Mouse (Mus musculus): ENCODE measurements around the gene Ptges3l. TPM values are rescaled to one million over a fixed set of nuclear protein-coding genes. Genes with fewer than 3 reads are reported as not detected.
A peak's percentile ranks its signal among the peaks of the same experiment; 100 is the strongest.

The Ptges3l gene
- polyA plus RNA-seq, 1 experiment, result 6.0 TPM

GRCm38 (mm10) chr11:101464211-101465100, 39.3 kb upstream of the Ptges3l start, which contains the start of gene Rnd2:
TSS of gene Rnd2 (plus strand) at chr11:101464999.
- Histone ChIP-seq H3K4me1 (ENCODE audit: control insufficient read depth, insufficient read depth, low read length) (peaks cover 11% of the 10 kb centered on the region; the same call in 1 of the 2 replicates), H3K36me3 (ENCODE audit: control insufficient read depth, insufficient read depth, low read length) (no peaks in the 10 kb centered on the region), H3K27ac (ENCODE audit: insufficient read depth, low read depth, low read length) (peak within 1 kb of the TSS; percentile 69), H3K4me3 (ENCODE audit: insufficient read depth, low read depth, low read length) (peak within 1 kb of the TSS; percentile 56), H3K27me3 (replicated peaks; ENCODE audit: control insufficient read depth, insufficient read depth, low read length) (no peaks in the 10 kb centered on the region)
- TF ChIP-seq CTCF (conservative IDR thresholded peaks at IDR 0.05; ENCODE audit: insufficient read depth, insufficient read length, low read depth, low read length) (no peak), POLR2A (IDR thresholded peaks at IDR 0.05; ENCODE audit: low read depth, low read length) (no peak)
- DNase-seq, result peak; percentile 66
- 6% methylated on average over 12 of the region's 12 CpGs for WGBS

GRCm38 (mm10) chr11:101462583-101463440, 37.7 kb upstream of the Ptges3l start:
- H3K27ac ChIP-seq (ENCODE audit: insufficient read depth, low read depth, low read length), result no peak overlapping the region
- no peak for DNase-seq
- H3K36me3 ChIP-seq (ENCODE audit: control insufficient read depth, insufficient read depth, low read length), result no peaks in the 10 kb centered on the region
- WGBS, result 43% methylated on average over 13 of the region's 13 CpGs
- H3K27me3 ChIP-seq (replicated peaks; ENCODE audit: control insufficient read depth, insufficient read depth, low read length), result no peaks in the 10 kb centered on the region
- TF ChIP-seq POLR2A (IDR thresholded peaks at IDR 0.05; ENCODE audit: low read depth, low read length) (no peak), CTCF (conservative IDR thresholded peaks at IDR 0.05; ENCODE audit: insufficient read depth, insufficient read length, low read depth, low read length) (no peak)
- peaks cover 11% of the 10 kb centered on the region; the same call in 1 of the 2 replicates for H3K4me1 ChIP-seq (ENCODE audit: control insufficient read depth, insufficient read depth, low read length)
- no peak overlapping the region for H3K4me3 ChIP-seq (ENCODE audit: insufficient read depth, low read depth, low read length)

- no peaks in the 10 kb centered on the region for H3K36me3 ChIP-seq (ENCODE audit: control insufficient read depth, insufficient read depth, low read length)
- H3K27ac ChIP-seq (ENCODE audit: insufficient read depth, low read depth, low read length), result no peak overlapping the region
Measured at GRCm38 (mm10) chr11:101462141-101462540, 37.0 kb upstream of the Ptges3l start.

GRCm38 (mm10) chr11:101460321-101460720, 35.2 kb upstream of the Ptges3l start:
- H3K27ac ChIP-seq (ENCODE audit: insufficient read depth, low read depth, low read length), result no peak overlapping the region
- no peak for TF ChIP-seq POLR2A (IDR thresholded peaks at IDR 0.05; ENCODE audit: low read depth, low read length)
- TF ChIP-seq CTCF (conservative IDR thresholded peaks at IDR 0.05; ENCODE audit: insufficient read depth, insufficient read length, low read depth, low read length), result no peak
- H3K4me3 ChIP-seq (ENCODE audit: insufficient read depth, low read depth, low read length), result no peak overlapping the region
- peaks cover 11% of the 10 kb centered on the region; the same call in 1 of the 2 replicates for H3K4me1 ChIP-seq (ENCODE audit: control insufficient read depth, insufficient read depth, low read length)
- no peak for DNase-seq
- H3K27me3 ChIP-seq (replicated peaks; ENCODE audit: control insufficient read depth, insufficient read depth, low read length), result no peaks in the 10 kb centered on the region
- no peaks in the 10 kb centered on the region for H3K36me3 ChIP-seq (ENCODE audit: control insufficient read depth, insufficient read depth, low read length)
- WGBS, result 83% methylated on average over 15 of the region's 15 CpGs

More at GRCm38 (mm10) chr11:101462141-101462540, 37.0 kb upstream of the Ptges3l start:
- 80% methylated on average over 14 of the region's 14 CpGs for WGBS
- H3K27me3 ChIP-seq (replicated peaks; ENCODE audit: control insufficient read depth, insufficient read depth, low read length), result no peaks in the 10 kb centered on the region
- H3K4me3 ChIP-seq (ENCODE audit: insufficient read depth, low read depth, low read length), result no peak overlapping the region
- TF ChIP-seq POLR2A (IDR thresholded peaks at IDR 0.05; ENCODE audit: low read depth, low read length) (no peak), CTCF (conservative IDR thresholded peaks at IDR 0.05; ENCODE audit: insufficient read depth, insufficient read length, low read depth, low read length) (no peak)
- H3K4me1 ChIP-seq (ENCODE audit: control insufficient read depth, insufficient read depth, low read length), result peaks cover 11% of the 10 kb centered on the region; the same call in 1 of the 2 replicates
- no peak for DNase-seq

GRCm38 (mm10) chr11:101459716-101460115, 34.6 kb upstream of the Ptges3l start:
- H3K4me3 ChIP-seq (ENCODE audit: insufficient read depth, low read depth, low read length), result no peak overlapping the region
- no peak overlapping the region for H3K27ac ChIP-seq (ENCODE audit: insufficient read depth, low read depth, low read length)
- H3K4me1 ChIP-seq (ENCODE audit: control insufficient read depth, insufficient read depth, low read length), result peaks cover 10% of the 10 kb centered on the region; the same call in 1 of the 2 replicates
- 59% methylated on average over 6 of the region's 6 CpGs for WGBS
- H3K27me3 ChIP-seq (replicated peaks; ENCODE audit: control insufficient read depth, insufficient read depth, low read length), result no peaks in the 10 kb centered on the region
- no peaks in the 10 kb centered on the region for H3K36me3 ChIP-seq (ENCODE audit: control insufficient read depth, insufficient read depth, low read length)
- TF ChIP-seq CTCF (conservative IDR thresholded peaks at IDR 0.05; ENCODE audit: insufficient read depth, insufficient read length, low read depth, low read length), result no peak
- no peak for TF ChIP-seq POLR2A (IDR thresholded peaks at IDR 0.05; ENCODE audit: low read depth, low read length)
- DNase-seq, result peak; percentile 69

- no peak for DNase-seq
- WGBS, result 88% methylated on average over 12 of the region's 12 CpGs
- TF ChIP-seq CTCF (conservative IDR thresholded peaks at IDR 0.05; ENCODE audit: insufficient read depth, insufficient read length, low read depth, low read length), result no peak
- no peak for TF ChIP-seq POLR2A (IDR thresholded peaks at IDR 0.05; ENCODE audit: low read depth, low read length)
- Histone ChIP-seq H3K36me3 (ENCODE audit: control insufficient read depth, insufficient read depth, low read length) (no peaks in the 10 kb centered on the region), H3K27ac (ENCODE audit: insufficient read depth, low read depth, low read length) (no peak overlapping the region), H3K4me1 (ENCODE audit: control insufficient read depth, insufficient read depth, low read length) (peaks cover 4% of the 10 kb centered on the region; the same call in 1 of the 2 replicates), H3K4me3 (ENCODE audit: insufficient read depth, low read depth, low read length) (no peak overlapping the region), H3K27me3 (replicated peaks; ENCODE audit: control insufficient read depth, insufficient read depth, low read length) (no peaks in the 10 kb centered on the region)
Measured at GRCm38 (mm10) chr11:101458217-101458616, 33.1 kb upstream of the Ptges3l start.
